Mouse (Mus musculus): ENCODE results near the gene Rad23a. TPM values are rescaled to one million over a fixed set of nuclear protein-coding genes. Genes with fewer than 3 reads are reported as not detected.
"Not testable (repeated sequence)": the region's sequence is repeated elsewhere in the genome, so short reads cannot be mapped to it uniquely, and the experiment has no call there.

Rad23a gene
- polyA plus RNA-seq, 1 experiment from 2014 or later: 109 TPM

DNA sequence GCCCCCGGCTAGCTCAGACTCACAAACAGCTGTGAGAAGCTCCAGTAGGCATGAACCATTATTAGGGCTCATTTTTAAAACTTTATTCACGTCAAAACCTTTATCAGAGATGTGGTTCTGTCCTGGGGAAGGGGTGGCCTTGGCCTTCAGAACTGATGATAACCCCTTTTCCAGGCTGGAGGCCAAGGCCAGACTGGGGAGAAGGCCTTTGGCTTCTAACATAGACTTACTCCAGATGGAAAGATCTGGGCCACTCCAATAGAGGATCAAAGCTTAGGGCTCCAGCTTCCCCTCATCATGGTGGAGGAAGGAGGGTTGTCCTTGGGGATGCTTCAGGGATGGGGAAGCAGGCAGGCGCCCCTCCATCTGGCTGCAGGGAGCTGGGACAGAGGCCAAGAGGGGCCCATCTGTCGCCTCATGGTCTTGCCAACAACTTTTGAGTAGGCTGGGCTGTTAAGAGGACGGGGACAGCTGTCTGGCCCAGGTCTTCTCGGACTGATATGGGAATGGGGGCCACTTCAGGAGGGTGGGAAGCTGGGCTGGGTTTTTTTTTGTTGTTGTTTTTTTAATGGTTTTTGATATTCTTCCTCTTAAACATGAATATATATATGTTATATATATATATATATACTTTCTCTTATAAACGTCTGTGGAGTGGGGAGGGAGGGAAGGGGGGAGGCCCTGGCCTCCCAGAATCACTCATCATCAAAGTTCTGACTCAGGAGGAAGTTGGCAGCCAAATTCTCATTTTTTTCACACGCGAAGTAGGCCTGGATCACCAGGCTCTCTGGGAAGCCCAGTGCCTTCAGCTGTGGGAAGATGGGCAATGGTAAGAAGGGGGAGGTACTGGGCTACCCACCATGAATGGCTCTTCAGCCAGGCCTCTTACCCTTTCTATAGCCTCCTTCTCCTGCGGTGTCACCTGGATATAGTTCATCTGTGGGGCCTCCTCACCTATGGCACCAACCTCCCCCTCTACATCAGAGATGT is 5.3 kb downstream of the Rad23a start:
- DNase-seq (ENCODE audit: low spot score) (peak; percentile 73), ATAC-seq (ENCODE audit: low read depth) (peak; percentile 10; the same call in 1 of the 2 replicates)
- Histone ChIP-seq H3K9me3 (ENCODE audit: control insufficient read depth, low read length) (no peaks in the 10 kb centered on the region), H3K27ac (replicated peaks; ENCODE audit: low read depth, low read length) (no peak overlapping the region), H3K27me3 (replicated peaks; ENCODE audit: control insufficient read depth, insufficient read depth, low read length) (no peaks in the 10 kb centered on the region), H3K9ac (ENCODE audit: low read depth, low read length) (no peak overlapping the region), H3K4me3 (ENCODE audit: low read depth, low read length) (no peak overlapping the region), H3K36me3 (ENCODE audit: control insufficient read depth, insufficient read depth, low read length) (peaks cover 61% of the 10 kb centered on the region), H3K4me1 (ENCODE audit: control insufficient read depth, insufficient read depth, low read length) (peaks cover 17% of the 10 kb centered on the region), H3K4me2 (ENCODE audit: low read depth, low read length) (no peak overlapping the region)
- WGBS: 77% methylated on average over 10 of the region's 10 CpGs

DNA sequence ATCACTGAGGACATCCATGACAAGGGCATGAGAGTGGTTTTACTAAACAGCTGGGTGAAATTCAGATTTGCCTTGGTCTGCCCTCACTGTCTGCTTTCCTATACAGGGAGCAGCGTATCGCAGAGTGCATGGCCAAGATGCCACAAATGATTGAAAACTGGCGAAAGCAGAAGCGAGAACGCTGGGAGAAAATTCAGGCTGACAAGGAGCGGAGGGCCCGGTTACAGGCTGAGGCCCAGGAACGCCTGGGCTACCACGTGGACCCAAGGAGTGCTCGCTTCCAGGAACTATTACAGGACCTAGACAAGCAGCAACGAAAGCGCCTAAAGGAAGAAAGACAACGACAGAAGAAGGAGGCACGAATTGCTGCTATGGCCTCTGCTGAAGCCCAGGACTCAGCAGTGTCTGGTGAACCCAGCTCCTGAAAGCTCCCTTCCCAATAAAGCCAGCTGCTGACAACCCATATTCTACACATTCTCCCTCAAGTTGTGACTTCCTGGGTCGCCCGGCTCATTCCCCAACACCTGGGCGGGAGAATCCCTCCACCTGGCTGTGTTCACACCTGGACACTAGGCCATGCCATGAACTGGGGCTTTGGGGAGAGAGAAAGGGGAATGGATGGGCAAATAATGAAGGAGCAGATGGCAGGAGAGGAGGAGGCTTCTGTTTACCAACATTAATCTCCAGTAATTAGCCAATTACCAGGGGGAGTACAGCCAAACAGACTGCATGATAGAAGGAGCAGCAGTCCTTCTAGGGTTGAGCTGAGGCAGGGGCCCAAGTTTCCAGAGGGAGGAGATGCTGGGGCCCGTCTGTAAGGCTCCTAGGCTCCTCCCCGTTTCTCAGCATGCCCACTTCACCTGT is 6.2 kb downstream of the Rad23a start:
- no peaks in the 10 kb centered on the region for H3K27me3 ChIP-seq (replicated peaks; ENCODE audit: control insufficient read depth, insufficient read depth, low read length)
- H3K36me3 ChIP-seq (ENCODE audit: control insufficient read depth, insufficient read depth, low read length): peaks cover 58% of the 10 kb centered on the region
- H3K4me3 ChIP-seq (ENCODE audit: low read depth, low read length): no peak overlapping the region
- H3K4me1 ChIP-seq (ENCODE audit: control insufficient read depth, insufficient read depth, low read length): peaks cover 17% of the 10 kb centered on the region
- no peak overlapping the region for H3K9ac ChIP-seq (ENCODE audit: low read depth, low read length)
- no peak overlapping the region for H3K27ac ChIP-seq (replicated peaks; ENCODE audit: low read depth, low read length)
- H3K4me2 ChIP-seq (ENCODE audit: low read depth, low read length): no peak overlapping the region
- ATAC-seq (ENCODE audit: low read depth): no peak
- DNase-seq (ENCODE audit: low spot score): no peak
- no peaks in the 10 kb centered on the region for H3K9me3 ChIP-seq (ENCODE audit: control insufficient read depth, low read length)
- 84% methylated on average over 19 of the region's 19 CpGs for WGBS

DNA sequence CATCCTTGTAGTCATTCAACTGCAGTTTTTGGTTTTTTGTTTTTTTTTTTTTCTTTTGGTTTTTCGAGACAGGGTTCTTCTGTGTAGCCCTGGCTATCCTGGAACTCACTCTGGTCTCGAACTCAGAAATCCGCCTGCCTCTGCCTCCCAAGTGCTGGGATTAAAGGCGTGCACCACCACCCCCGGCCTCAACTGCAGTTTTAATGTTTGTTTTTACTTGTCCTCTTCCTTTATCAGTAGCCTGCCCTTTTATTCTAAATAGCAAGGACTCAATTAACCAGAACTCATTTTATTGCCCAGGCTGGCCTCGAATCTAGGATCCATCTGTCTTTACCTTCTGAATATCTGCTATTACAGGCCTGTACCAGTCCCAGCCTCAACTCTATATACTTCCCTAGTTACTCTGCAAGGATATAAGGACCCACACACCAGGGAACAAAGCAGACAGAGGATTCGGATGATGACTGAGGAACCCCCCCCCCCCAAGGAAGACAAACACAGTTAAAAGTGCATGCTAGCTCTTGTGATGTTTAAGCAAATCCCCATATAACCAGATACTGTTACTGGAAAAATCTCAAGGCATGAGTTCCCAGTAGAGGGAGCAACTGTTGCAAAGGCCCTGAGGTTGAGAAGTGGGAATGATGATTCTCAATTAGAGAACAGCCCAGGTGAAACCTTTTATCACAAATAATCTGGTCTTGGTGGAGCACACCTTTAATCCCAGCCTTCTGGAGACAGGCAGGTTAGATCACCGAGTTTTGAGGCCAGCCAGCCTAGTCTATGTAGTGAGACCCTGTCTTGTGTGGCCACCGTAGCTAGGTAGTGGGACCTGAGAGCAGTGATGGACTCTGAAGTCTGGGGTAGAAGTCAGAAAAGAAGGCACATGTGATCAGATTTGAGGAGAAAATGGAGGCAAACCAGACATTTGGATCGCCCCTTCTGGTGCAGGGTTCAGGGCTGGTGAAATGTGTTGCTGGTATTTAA is 7.4 kb downstream of the Rad23a start:
- WGBS: 67% methylated on average over 10 of the region's 10 CpGs
- Histone ChIP-seq H3K27ac (replicated peaks; ENCODE audit: low read depth, low read length) (peak overlapping the region; percentile 91), H3K4me2 (ENCODE audit: low read depth, low read length) (peak overlapping the region; percentile 61), H3K4me3 (ENCODE audit: low read depth, low read length) (peak overlapping the region; percentile 85), H3K9me3 (ENCODE audit: control insufficient read depth, low read length) (no peaks in the 10 kb centered on the region), H3K27me3 (replicated peaks; ENCODE audit: control insufficient read depth, insufficient read depth, low read length) (no peaks in the 10 kb centered on the region), H3K4me1 (ENCODE audit: control insufficient read depth, insufficient read depth, low read length) (peaks cover 14% of the 10 kb centered on the region), H3K9ac (ENCODE audit: low read depth, low read length) (peak overlapping the region; percentile 95), H3K36me3 (ENCODE audit: control insufficient read depth, insufficient read depth, low read length) (peaks cover 46% of the 10 kb centered on the region)
- ATAC-seq (ENCODE audit: low read depth) (no peak), DNase-seq (ENCODE audit: low spot score) (no peak)

DNA sequence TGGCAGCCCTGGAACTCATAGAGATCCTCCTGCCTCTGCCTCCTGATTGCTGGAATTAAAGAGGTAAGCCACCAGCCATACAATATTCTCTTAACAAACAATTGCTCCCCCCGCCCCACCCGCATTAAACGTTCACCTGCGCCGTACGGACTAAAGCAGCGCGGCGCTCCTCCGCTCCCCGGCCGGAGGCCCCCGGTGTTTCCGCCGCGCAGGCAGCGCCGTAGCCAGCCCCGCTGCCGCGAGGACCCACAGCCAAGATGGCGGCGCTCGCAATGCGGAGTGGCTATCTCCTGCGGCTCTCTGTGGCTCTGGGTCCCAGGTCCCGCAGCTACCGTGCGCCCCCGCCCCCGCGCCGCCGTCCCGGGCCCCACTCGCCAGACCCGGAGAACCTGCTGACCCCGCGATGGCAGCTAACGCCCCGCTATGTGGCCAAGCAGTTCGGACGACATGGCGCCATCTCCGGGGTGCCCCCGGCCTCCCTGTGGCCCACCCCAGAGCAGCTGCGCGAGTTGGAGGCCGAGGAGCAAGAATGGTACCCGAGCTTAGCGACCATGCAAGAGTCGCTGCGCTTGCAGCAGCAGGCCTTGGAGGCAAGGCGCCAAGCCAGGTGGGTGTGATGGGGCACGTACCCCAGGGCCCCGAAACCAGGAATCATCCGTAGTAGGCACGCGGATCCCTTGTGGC is 8.3 kb downstream of the Rad23a start:
- Histone ChIP-seq H3K4me2 (ENCODE audit: low read depth, low read length) (peak overlapping the region; percentile 61), H3K9me3 (ENCODE audit: control insufficient read depth, low read length) (no peaks in the 10 kb centered on the region), H3K27ac (replicated peaks; ENCODE audit: low read depth, low read length) (peak overlapping the region; percentile 91), H3K36me3 (ENCODE audit: control insufficient read depth, insufficient read depth, low read length) (peaks cover 37% of the 10 kb centered on the region), H3K4me3 (ENCODE audit: low read depth, low read length) (peak overlapping the region; percentile 85), H3K27me3 (replicated peaks; ENCODE audit: control insufficient read depth, insufficient read depth, low read length) (no peaks in the 10 kb centered on the region), H3K4me1 (ENCODE audit: control insufficient read depth, insufficient read depth, low read length) (peaks cover 9% of the 10 kb centered on the region), H3K9ac (ENCODE audit: low read depth, low read length) (peak overlapping the region; percentile 95)
- 2% methylated on average over 47 of the region's 59 CpGs for WGBS
- DNase-seq (ENCODE audit: low spot score): peak; percentile 73
- peak; percentile 75 for ATAC-seq (ENCODE audit: low read depth)

DNA sequence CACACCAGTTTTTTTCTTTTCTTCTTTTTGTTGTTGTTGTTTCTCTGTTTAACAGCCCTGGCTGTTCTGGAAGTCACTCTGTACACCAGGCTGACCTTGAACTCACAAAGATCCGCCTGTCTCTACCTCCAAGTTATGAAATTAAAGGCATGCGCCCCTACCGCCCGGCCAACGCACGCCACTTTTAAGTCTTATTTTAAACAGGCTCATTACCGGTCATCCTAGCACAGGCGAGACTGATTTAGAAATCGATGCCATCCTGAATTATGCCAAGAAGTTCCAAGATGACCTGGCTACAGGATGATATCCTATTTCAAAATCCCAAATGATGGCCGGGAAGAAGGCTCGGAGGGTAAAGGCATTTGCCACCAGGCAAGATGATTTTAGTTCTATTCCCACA is 9.0 kb downstream of the Rad23a start, which contains the start of gene Gadd45gip1:
Gadd45gip1 (plus strand) TSS at position 33 of the 400 bp plus-strand sequence.
- Histone ChIP-seq H3K4me2 (ENCODE audit: low read depth, low read length) (peak within 1 kb of the TSS; percentile 61), H3K9me3 (ENCODE audit: control insufficient read depth, low read length) (no peaks in the 10 kb centered on the region), H3K27ac (replicated peaks; ENCODE audit: low read depth, low read length) (peak within 1 kb of the TSS; percentile 91), H3K4me1 (ENCODE audit: control insufficient read depth, insufficient read depth, low read length) (peaks cover 5% of the 10 kb centered on the region; the same call in 1 of the 2 replicates), H3K36me3 (ENCODE audit: control insufficient read depth, insufficient read depth, low read length) (peaks cover 30% of the 10 kb centered on the region), H3K9ac (ENCODE audit: low read depth, low read length) (peak within 1 kb of the TSS; percentile 95), H3K4me3 (ENCODE audit: low read depth, low read length) (peak within 1 kb of the TSS; percentile 85), H3K27me3 (replicated peaks; ENCODE audit: control insufficient read depth, insufficient read depth, low read length) (no peaks in the 10 kb centered on the region)
- 74% methylated on average over 11 of the region's 11 CpGs for WGBS
- ATAC-seq (ENCODE audit: low read depth) (no peak), DNase-seq (ENCODE audit: low spot score) (no peak)

DNA sequence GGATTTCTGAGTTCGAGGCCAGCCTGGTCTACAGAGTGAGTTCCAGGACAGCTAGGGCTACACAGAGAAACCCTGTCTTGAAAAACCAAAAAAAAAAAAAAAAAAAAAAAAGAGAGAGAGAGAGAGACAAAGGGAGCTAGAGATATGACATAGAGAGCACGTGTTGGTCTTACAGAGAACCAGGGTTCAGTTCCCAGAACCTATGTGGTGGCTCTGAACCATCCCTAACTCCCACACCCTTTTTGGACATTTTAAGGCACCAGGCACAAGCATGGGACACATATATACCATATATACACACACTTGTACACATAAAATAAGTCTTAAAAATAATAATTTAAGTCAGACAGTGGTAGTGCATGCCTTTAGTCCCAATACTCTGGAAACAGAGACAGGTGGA is 13.9 kb downstream of the Rad23a start:
- not testable (repeated sequence) for H3K4me2 ChIP-seq (ENCODE audit: low read depth, low read length); ATAC-seq (ENCODE audit: low read depth); H3K4me1 ChIP-seq (ENCODE audit: control insufficient read depth, insufficient read depth, low read length); DNase-seq (ENCODE audit: low spot score); H3K4me3 ChIP-seq (ENCODE audit: low read depth, low read length); H3K36me3 ChIP-seq (ENCODE audit: control insufficient read depth, insufficient read depth, low read length); H3K9ac ChIP-seq (ENCODE audit: low read depth, low read length); H3K9me3 ChIP-seq (ENCODE audit: control insufficient read depth, low read length); H3K27me3 ChIP-seq (replicated peaks; ENCODE audit: control insufficient read depth, insufficient read depth, low read length); H3K27ac ChIP-seq (replicated peaks; ENCODE audit: low read depth, low read length)
- WGBS: 89% methylated on average over 2 of the region's 2 CpGs

DNA sequence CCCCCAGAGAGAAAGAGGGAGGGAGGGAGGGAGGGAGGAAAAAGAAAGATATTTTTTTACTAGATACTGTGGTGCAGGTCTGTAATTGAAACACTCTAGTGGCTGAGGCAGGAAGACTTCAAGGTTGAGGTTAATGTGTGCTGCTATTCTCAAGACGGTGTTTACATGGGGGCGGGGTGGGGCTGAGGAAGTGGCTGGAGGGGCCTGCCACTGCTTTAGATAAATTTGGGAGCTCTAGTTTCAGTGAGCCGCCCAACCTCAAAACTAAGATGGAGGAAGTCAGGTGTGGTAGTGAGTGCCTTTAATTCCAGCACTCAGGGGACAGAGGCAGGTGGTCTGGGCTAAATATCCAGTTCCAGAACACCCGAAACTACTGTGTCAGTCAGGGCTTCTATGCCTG is 14.8 kb downstream of the Rad23a start:
- H3K9ac ChIP-seq (ENCODE audit: low read depth, low read length): no peak overlapping the region
- H3K27me3 ChIP-seq (replicated peaks; ENCODE audit: control insufficient read depth, insufficient read depth, low read length): no peaks in the 10 kb centered on the region
- no peak overlapping the region for H3K4me3 ChIP-seq (ENCODE audit: low read depth, low read length)
- no peaks in the 10 kb centered on the region for H3K36me3 ChIP-seq (ENCODE audit: control insufficient read depth, insufficient read depth, low read length)
- ATAC-seq (ENCODE audit: low read depth): no peak
- H3K4me1 ChIP-seq (ENCODE audit: control insufficient read depth, insufficient read depth, low read length): no peaks in the 10 kb centered on the region
- no peak for DNase-seq (ENCODE audit: low spot score)
- H3K9me3 ChIP-seq (ENCODE audit: control insufficient read depth, low read length): no peaks in the 10 kb centered on the region
- 55% methylated on average over 4 of the region's 4 CpGs for WGBS
- H3K4me2 ChIP-seq (ENCODE audit: low read depth, low read length): no peak overlapping the region
- no peak overlapping the region for H3K27ac ChIP-seq (replicated peaks; ENCODE audit: low read depth, low read length)

All from embryonic facial prominence, embryonic 14.5 days (tissue).